ENCODE assay signal across 17 mouse cellular contexts in genomic region chr10:19968445-19968844, GRCm38 (mm10).
"Had no signal": no experiment of that assay in that cellular context is flagged by ENCODE, and none has a peak within 500 bp of the region (broad histone marks: within the 10 kb centered on the region; RNA-seq: fewer than 3 reads in every experiment).

No protein-coding gene starts in this region.

- DNase-seq: liver, embryonic 13.5 days; liver, postnatal 0 days; lung, adult 2 months; lung, postnatal 14 days; lung, postnatal 36 days; right cerebral cortex, postnatal 14 days; thymus, postnatal 14 days; thymus, postnatal 36 days had no signal

- H3K36me3 ChIP-seq: liver, embryonic 13.5 days; liver, embryonic 15.5 days; lung, embryonic 15.5 days; midbrain, embryonic 12.5 days; midbrain, embryonic 15.5 days; neural tube, embryonic 12.5 days; stomach, embryonic 15.5 days had no signal

- H3K4me3 ChIP-seq: liver, embryonic 13.5 days; liver, embryonic 15.5 days; lung, embryonic 15.5 days; megakaryocyte, embryonic 14.5 days; midbrain, embryonic 12.5 days; midbrain, embryonic 15.5 days; neural tube, embryonic 12.5 days; stomach, embryonic 15.5 days had no signal

- H3K4me1 ChIP-seq: liver, embryonic 13.5 days; liver, embryonic 15.5 days; midbrain, embryonic 12.5 days; midbrain, embryonic 15.5 days; neural tube, embryonic 12.5 days had no signal

- H3K9me3 ChIP-seq: liver, embryonic 13.5 days; liver, embryonic 15.5 days; lung, embryonic 15.5 days; midbrain, embryonic 12.5 days; midbrain, embryonic 15.5 days; neural tube, embryonic 12.5 days; stomach, embryonic 15.5 days had no signal

- H3K9ac ChIP-seq: liver, embryonic 13.5 days; liver, embryonic 15.5 days; liver, postnatal 0 days; lung, embryonic 15.5 days; midbrain, embryonic 12.5 days; midbrain, embryonic 15.5 days; neural tube, embryonic 12.5 days; stomach, embryonic 15.5 days had no signal

- H3K27ac ChIP-seq: liver, embryonic 13.5 days; liver, embryonic 15.5 days; lung, embryonic 15.5 days; macrophage; midbrain, embryonic 12.5 days; midbrain, embryonic 15.5 days; neural tube, embryonic 12.5 days; stomach, embryonic 15.5 days had no signal

- ATAC-seq: liver, postnatal 0 days; lung, postnatal 0 days; midbrain, embryonic 15.5 days had no signal

- H3K27me3 ChIP-seq: liver, embryonic 13.5 days; liver, embryonic 15.5 days; lung, embryonic 15.5 days; megakaryocyte, embryonic 14.5 days; midbrain, embryonic 12.5 days; midbrain, embryonic 15.5 days; neural tube, embryonic 12.5 days; stomach, embryonic 15.5 days had no signal

- H3K4me2 ChIP-seq: liver, embryonic 13.5 days; liver, embryonic 15.5 days; lung, embryonic 15.5 days; midbrain, embryonic 12.5 days; midbrain, embryonic 15.5 days; neural tube, embryonic 12.5 days; stomach, embryonic 15.5 days had no signal
